Mouse (Mus musculus): Measurements from ENCODE around the gene Olfr222.

DNA sequence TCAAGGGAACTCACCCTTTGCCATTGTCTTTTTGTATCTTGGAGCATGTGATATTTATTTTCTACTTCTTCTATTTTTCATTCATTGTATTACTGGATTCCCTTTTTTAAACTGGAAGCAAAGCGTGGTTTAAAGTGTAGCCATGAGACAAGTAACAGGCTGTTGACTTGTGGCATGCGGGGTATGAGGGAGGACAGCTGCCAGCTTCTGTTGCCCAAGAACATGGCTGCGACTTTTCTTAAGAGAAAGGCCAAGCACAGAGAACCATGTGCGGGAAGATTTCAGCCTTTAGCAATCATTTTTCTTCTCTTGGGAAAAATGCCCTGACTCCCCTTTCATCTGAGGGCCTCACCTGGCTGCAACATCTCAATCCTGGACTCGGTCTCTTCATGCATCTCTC is 35.6 kb upstream of the Olfr222 start:
- TF ChIP-seq CTCF (IDR thresholded peaks at IDR 0.05; ENCODE audit: low read depth, low read length): no peak
- TF ChIP-seq GATA1 (IDR thresholded peaks at IDR 0.05; ENCODE audit: borderline replicate concordance, low read length): no peak

Measured in G1E (cell line).